Mouse (Mus musculus) heart, postnatal 0 days (tissue): ENCODE measurements around the gene Ppargc1a.

ENCODE experiments used
- CTCF ChIP-seq: IDR thresholded peaks from 2 replicates; pipeline ENCODE4 v1.5.1; 2016; ENCODE audit warnings: antibody characterized with exemption, control low read depth, low read depth
- EP300 ChIP-seq: IDR thresholded peaks from 2 replicates; pipeline ENCODE4 v1.6.1; 2016; ENCODE audit warnings: antibody characterized with exemption, low read depth

- TF ChIP-seq EP300 (no peak), CTCF (no peak)
These were observed 119.9 kb downstream of the Ppargc1a start for GRCm38 (mm10) chr5:51447631-51448030.
